Mouse (Mus musculus): ENCODE measurements around the gene Htr5b.

Htr5b gene

DNA sequence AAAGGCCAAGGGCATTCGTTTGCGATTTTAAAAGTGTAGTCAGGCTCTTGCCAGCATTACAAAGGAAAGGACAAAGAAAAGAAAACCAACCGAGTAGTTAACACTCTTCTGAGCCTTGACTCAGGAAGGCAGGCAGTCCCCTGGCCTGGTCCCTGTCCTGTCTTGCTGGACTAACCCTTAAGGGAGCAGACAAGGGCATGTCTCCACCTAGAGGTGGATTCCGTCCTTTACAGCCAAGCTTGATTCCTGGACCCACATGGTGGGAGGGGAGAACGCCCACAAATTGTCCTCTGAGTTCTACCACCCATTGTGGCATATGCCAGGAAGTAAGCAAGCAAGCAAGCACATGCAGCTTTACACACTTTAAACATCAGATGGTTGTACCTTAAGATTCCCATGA lies 38.0 kb downstream of the Htr5b start:
- no peak for DNase-seq (ENCODE audit: low spot score in 2 of 2)

DNA sequence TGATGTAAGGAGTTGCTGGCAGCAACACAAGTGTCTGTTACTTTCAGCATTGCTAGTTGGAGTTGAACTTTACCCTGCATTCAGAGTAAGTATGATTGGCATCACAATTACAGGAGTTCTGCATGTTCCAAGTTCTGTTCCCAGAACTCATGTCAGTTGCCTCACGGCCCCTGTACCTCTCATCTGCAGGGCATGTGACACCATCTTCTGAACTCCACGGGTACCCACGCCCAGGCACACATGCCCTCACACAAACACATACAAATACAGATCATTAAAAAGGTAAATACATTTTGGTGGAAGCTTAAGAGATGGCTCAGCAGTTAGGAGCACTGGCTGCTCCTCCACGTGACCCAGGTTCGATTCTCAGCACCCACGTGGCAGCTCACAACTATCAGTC lies 41.5 kb downstream of the Htr5b start:
- no peak for DNase-seq (ENCODE audit: low spot score in 2 of 2)

DNA sequence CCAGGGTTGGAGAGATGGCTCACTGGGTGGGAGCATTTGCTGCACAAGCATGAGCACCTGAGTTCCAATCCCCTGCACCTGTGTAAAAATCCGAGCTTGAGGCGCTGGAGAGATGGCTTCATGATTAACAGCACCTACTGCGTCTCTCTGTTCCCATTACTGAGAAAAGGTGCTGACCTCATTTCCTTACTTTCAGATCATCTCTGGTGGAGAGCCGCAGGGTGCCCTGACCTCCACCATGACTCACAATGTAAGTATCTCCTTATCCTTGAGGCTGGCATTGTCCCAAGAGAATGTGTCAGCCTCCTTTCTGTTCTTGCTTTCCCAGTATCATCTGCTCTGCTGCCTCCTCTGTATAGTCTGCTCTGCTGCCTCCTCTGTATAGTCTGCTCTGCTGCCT lies 45.2 kb downstream of the Htr5b start:
- DNase-seq (ENCODE audit: low spot score in 2 of 2) = no peak

DNA sequence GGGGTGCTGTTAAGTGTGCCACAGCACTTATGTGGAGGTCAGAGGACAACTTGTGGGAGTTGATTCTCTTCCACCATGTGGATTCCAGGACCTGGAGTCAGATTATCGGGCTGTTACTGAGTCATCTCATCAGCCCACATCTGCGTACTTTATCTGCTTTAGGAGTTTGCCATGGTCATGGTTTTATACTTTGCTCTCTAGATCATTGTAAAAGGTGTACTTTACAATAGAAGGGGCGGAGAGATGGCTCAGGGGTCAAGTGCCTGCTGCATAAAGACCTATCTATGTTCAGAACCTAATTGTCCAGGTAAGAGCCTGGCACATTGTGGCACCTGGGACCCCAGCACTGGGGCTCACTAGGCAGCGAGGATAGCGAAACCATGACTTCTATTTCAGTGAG lies 48.9 kb downstream of the Htr5b start:
- no peak for DNase-seq (ENCODE audit: low spot score in 2 of 2)

DNA sequence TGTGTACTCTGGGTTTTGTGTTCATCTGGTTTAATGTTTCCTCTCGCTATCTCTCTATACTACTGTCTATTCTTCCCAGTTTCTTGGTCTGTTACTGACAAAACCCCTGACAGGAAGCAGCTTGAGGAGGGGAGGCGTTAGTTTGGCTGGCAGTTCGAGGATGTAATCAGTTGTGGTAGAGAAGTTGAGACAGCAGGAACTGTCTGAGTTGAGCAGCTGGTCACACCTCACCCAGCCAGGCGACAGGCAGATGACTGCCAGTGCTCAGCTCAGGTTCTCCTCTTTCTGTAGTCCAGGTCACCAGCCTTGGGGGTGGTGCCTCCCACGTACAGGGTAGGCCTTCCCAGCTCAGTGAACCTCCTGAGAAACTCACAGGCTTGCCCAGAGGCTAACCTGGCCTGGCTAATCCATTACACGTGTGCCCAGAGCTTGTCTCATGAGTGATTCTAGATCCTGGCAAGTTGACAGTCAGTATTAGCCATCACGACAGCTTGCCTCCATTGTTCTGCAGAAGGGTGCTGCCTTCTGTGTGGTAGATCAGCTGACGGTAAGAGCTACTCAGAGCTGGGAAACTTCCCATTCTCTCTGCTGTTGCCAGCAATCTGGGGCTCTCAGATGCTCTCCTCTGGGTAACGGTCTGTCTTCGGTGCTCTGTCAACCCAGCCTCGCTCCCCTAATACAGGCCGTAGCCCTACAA lies 49.8 kb downstream of the Htr5b start:
- DNase-seq (ENCODE audit: low spot score in 2 of 2) = no peak

DNA sequence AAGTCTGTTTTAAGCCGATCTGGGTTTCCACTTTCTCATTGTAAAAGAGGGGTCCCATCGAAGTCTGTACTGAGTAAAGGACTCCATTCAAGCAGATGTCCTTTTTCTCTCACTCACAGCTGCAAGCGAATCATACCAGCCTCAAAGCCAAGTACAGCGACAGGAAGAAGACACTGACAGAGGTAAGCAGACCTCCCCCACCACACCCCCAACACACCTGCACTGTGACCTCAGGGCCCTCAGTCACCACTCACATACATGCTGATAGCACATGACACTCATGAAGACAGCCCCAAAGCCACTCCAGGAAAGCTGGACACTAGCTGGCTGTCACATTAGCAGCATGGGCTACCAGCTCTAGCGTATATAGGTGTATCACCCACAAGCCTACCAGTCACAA lies 50.5 kb downstream of the Htr5b start:
- DNase-seq (ENCODE audit: low spot score in 2 of 2) = no peak

DNA sequence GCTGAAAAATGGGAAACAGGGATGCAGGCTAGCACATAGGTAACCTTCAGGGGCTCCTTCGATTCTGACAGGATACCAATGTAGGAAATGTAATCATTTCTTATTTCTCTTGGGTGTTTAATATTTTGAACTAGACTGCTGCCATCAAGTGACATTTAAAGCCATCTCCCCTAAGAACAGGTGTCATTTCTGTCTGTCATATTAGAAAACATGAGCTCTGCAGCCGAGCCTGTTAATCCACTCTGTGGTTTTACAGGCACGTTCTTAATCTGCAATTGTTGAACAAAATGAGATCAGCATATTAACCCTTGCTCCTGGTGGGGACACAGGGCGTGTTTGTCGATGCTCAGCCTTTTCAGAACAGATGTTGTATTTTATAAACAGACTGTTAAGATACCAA lies 56.8 kb downstream of the Htr5b start:
- no peak for DNase-seq (ENCODE audit: low spot score in 2 of 2)

DNA sequence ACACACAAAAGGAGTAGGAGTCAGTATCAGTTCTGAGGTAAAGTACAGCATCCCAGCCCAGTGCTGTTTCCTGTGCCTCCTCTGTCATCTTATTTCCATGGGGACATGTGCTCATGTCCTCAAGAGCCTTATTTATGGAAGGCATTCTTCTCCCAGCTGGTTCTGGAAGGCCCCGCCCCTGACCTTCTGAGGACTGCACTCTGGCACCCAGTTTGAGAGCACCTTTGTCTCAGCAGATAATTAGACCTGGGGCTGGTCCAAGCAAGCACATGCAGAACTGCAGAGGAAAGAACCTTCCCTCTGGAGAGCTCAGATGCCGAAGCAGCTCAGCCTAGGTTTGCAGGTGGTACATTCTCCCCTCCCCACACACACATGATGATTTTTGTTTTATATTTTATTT lies 60.0 kb downstream of the Htr5b start:
- no peak for DNase-seq (ENCODE audit: low spot score in 2 of 2)

DNA sequence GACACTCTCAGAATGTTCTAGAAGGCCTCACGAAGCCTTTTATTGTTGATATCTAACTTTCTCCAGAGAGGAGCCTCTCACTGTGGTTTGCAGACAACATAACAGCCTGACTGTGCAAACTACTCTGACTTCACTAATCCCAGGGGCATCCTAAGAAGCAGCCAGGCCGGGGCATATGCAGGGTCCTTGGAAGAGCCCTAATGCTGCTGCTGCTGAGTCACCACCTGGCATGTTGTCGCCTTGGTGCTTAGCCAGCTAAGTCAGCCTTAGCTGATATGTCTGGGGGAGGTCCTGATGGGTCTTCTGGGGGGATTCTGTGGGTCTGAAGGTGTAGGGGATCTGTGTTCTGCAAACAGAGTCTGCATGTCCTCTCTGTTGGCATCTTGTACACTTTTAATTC lies 62.0 kb downstream of the Htr5b start:
- DNase-seq (ENCODE audit: low spot score in 2 of 2) = no peak

DNA sequence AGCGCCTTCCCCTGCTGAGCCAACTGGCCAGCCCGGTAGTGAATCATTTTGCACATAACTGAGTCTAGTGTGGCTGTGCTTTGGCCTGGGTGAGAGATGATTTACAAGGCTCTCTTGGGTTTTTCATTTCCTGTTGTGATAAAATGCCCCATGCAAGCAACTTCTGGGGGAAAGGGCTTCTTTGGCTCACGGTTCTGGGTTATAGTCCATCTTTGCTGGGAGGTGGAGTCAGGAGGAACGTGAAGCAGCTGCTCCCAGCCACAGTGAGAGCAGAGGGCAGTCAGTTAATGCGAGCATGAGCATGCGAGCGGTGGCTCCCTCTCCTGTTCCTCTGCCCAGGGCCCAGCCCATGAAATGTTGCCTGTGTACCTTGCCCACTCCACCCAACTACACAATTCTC lies 64.5 kb downstream of the Htr5b start:
- DNase-seq (ENCODE audit: low spot score in 2 of 2) = no peak

DNA sequence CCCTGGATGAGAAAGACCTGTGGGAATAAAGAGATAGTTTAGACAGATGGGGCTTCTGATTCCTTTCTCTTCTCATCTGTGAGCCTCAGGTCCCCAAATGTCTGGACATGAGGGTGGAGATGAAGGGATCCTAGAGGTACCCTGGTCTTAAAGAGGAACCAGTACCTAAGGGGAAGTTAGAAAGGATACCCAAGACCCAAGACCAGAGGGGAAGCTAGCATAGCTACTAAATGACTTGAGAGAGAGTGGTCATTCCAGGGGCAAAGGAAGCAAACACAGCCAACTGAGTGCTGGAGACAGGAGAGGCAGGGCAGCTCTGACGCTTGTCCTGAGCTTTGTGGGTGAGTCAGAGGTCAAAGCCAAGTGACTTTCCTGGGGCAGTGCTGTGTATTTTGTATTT lies 65.6 kb downstream of the Htr5b start:
- DNase-seq (ENCODE audit: low spot score in 2 of 2) = no peak

DNA sequence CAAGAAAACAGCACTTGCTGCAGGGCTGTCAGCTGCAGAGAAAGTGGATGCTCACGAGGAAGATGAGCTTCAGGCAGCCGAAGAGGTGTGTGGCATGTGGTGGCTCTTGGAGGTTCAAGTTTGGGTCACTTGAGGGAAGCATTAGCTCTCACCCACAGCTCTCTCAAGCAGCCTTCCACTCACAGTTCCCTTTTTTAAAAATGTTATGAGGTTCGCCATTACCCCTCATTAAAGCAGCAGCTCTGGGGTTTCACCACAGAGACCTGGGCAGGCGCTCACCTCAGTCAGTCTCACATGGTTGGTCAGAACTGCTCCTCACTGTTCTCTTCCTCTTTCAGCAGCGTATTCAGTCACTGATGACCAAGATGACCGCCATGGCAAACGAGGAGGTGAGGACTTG lies 66.4 kb downstream of the Htr5b start:
- DNase-seq (ENCODE audit: low spot score in 2 of 2) = no peak

DNA sequence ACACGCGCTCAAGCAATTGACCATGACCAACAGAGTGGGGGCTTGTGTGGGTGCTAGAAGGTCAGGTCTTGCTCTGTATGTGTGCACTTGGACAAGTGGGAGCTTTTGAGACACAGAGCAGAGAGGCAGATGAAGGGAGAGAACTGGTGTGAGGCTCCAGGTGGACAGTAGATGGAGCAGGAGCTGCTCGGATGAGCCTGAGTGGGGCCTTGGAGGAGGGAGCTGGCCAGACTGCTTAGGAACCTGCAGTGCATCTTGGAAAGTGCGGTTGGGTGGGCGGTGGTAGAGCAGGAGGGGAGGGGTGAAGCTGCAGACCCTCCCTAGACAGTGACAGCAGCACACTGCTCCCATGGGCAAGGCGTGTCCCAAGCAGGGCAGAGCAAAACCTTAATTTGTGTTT lies 68.2 kb downstream of the Htr5b start:
- DNase-seq (ENCODE audit: low spot score in 2 of 2) = no peak
